Mouse (Mus musculus): ENCODE results near the gene Smyd4. TPM values are rescaled to one million over a fixed set of nuclear protein-coding genes. Genes with fewer than 3 reads are reported as not detected.
A peak's percentile ranks its signal among the peaks of the same experiment; 100 is the strongest.

Gene Smyd4
- polyA plus RNA-seq, 1 experiment from 2014 or later = 3.4 TPM

GRCm38 (mm10) chr11:75400099-75400498 is 51.9 kb downstream of the Smyd4 start:
- no peak overlapping the region for H3K27ac ChIP-seq (replicated peaks)
- peaks cover 14% of the 10 kb centered on the region for H3K4me1 ChIP-seq (replicated peaks)
- H3K9me3 ChIP-seq (replicated peaks) = no peaks in the 10 kb centered on the region
- no peaks in the 10 kb centered on the region; the same call in 1 of the 2 replicates for H3K36me3 ChIP-seq (replicated peaks)
- WGBS (ENCODE audit: insufficient replicate concordance) = 77% methylated on average over 9 of the region's 9 CpGs
- no peak overlapping the region for H3K4me2 ChIP-seq
- ATAC-seq (ENCODE audit: insufficient read depth) = no peak
- H3K27me3 ChIP-seq = no peaks in the 10 kb centered on the region
- H3K9ac ChIP-seq = no peak overlapping the region
- no peak overlapping the region for H3K4me3 ChIP-seq (replicated peaks)

DNA sequence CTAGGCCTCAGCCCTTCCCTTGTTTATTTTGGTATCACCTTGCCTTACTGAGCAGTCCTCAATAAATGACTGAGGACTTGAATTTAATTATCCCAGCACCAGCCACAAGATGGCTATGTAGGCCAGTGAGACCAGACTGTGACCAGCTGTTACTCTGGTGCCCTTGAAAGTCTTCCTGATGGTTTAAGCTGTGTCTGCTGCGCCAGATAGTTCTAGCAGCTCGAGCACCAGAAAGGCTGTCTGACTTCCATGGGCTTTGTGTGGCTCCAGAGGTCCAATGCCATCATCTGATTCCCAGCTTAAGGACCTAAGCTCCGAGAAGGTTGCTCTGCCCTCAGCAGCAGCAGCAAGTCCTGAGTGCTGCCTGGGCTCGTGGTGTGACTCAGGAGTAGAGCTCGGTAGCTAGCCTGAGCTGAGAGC is 54.0 kb downstream of the Smyd4 start:
- no peaks in the 10 kb centered on the region for H3K9me3 ChIP-seq (replicated peaks)
- no peaks in the 10 kb centered on the region; the same call in 1 of the 2 replicates for H3K36me3 ChIP-seq (replicated peaks)
- peak overlapping the region; percentile 33; the same call in 1 of the 2 replicates for H3K27ac ChIP-seq (replicated peaks)
- peaks cover 14% of the 10 kb centered on the region for H3K4me1 ChIP-seq (replicated peaks)
- no peak overlapping the region for H3K4me3 ChIP-seq (replicated peaks)
- WGBS (ENCODE audit: insufficient replicate concordance) = 47% methylated on average over 5 of the region's 5 CpGs
- H3K27me3 ChIP-seq = no peaks in the 10 kb centered on the region
- no peak overlapping the region for H3K9ac ChIP-seq
- ATAC-seq (ENCODE audit: insufficient read depth) = peak; percentile 54; the same call in 1 of the 2 replicates
- no peak overlapping the region for H3K4me2 ChIP-seq

DNA sequence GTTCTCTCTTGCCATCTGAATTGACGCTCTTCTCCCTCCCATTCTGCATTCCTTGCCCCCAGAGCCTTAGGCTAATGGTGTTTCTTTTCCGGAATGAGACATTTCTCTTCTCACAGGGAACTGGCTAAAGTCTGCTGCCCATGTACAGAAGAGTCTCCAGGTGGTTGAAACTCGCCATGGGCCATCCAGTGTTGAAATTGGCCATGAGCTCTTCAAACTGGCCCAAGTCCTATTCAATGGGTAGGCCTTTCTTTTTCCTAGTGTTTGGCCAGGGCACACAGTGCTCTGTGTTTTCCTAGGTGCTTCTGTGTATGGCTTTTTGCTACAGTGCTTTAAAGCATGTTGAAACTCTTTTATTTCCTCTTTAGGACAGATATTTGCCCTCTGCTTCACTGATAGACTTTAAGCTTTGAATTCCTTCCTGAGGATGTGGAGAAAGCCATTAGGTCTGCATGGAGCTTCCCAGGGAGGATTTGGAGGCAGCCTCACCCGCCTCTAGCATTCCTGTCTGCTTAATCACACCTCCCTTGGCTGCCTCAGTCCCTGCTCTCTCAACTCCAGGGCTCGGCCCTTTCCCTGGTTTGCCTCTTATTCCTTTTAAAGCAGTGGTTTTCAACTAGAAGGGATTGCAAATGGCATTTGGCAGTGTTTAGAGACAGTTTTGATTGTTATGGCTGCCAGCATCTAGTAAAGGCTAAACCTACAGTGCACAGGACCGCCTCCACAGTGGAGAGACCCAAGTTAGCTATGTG is 55.2 kb downstream of the Smyd4 start:
- Histone ChIP-seq H3K36me3 (replicated peaks) (no peaks in the 10 kb centered on the region; the same call in 1 of the 2 replicates), H3K9ac (no peak overlapping the region), H3K4me1 (replicated peaks) (peaks cover 14% of the 10 kb centered on the region), H3K27ac (replicated peaks) (no peak overlapping the region), H3K4me3 (replicated peaks) (no peak overlapping the region), H3K4me2 (no peak overlapping the region), H3K27me3 (no peaks in the 10 kb centered on the region), H3K9me3 (replicated peaks) (no peaks in the 10 kb centered on the region)
- WGBS (ENCODE audit: insufficient replicate concordance) = 67% methylated on average over 6 of the region's 6 CpGs
- ATAC-seq (ENCODE audit: insufficient read depth) = no peak

DNA sequence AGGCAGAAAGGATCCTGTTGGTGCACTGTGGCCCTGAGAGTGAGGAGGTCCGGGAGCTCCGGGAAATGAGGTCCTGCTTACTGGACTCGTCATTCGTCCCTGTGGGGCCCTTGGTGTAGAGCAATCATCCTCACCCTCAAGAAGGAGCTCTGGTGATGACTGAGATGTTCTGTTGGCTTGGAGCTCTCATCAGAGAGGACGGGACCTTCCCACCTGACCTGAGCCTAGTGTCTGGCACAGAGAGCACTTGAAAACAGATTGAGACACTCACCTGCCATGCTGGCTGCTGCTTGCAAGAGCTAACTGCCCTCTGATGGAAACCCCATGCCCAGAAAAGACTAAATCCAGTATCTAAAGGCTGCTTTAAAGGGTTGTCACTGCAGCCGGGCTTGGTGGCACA is 56.6 kb downstream of the Smyd4 start:
- no peak for ATAC-seq (ENCODE audit: insufficient read depth)
- H3K9me3 ChIP-seq (replicated peaks) = no peaks in the 10 kb centered on the region
- no peak overlapping the region for H3K27ac ChIP-seq (replicated peaks)
- H3K27me3 ChIP-seq = no peaks in the 10 kb centered on the region
- H3K4me3 ChIP-seq (replicated peaks) = no peak overlapping the region
- H3K4me2 ChIP-seq = no peak overlapping the region
- 76% methylated on average over 6 of the region's 6 CpGs for WGBS (ENCODE audit: insufficient replicate concordance)
- no peaks in the 10 kb centered on the region; the same call in 1 of the 2 replicates for H3K36me3 ChIP-seq (replicated peaks)
- peaks cover 14% of the 10 kb centered on the region for H3K4me1 ChIP-seq (replicated peaks)
- H3K9ac ChIP-seq = no peak overlapping the region

DNA sequence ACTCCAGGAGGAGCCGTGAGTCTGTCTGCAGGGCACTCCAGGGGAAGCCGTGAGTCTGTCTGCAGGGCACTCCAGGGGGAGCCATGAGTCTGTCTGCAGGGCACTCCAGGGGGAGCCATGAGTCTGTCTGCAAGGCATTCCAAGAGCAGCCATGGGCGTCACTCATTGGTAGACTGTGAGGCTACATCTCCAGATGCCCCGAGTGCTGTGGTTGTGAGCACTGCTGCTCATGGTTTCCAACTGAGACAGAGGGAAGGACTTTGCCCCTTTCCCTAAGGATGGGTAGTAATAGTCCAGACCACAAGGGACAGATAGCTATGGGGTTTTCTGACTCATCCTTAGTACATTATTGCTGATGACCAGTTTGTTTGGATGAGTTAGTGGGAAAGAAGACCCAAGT is 57.9 kb downstream of the Smyd4 start:
- Histone ChIP-seq H3K27ac (replicated peaks) (no peak overlapping the region), H3K36me3 (replicated peaks) (0 out of 2 replicates have a peak, but pooled peaks cover 2% of the 10 kb centered on the region), H3K4me3 (replicated peaks) (no peak overlapping the region), H3K27me3 (no peaks in the 10 kb centered on the region), H3K4me1 (replicated peaks) (peaks cover 14% of the 10 kb centered on the region), H3K9me3 (replicated peaks) (no peaks in the 10 kb centered on the region), H3K9ac (no peak overlapping the region), H3K4me2 (no peak overlapping the region)
- no peak for ATAC-seq (ENCODE audit: insufficient read depth)
- WGBS (ENCODE audit: insufficient replicate concordance) = 71% methylated on average over 4 of the region's 4 CpGs

DNA sequence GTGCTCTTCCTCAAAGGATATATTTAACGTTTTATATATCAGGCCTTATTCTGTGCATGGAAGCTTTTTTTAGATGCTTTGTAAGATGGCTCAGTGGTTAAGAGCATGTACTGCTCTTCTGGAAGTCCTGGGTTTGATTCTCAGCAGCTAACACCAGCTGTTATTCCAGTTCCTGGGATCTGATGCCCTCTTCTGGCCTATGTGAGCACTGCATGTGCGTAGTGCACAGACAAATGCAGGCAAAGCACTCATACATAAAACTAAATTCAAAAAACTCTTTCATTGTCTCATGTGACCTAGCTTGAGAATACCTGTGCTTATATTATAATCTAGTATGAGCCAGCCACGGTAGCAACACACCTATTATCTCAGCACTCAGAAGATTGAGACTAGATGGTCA is 58.6 kb downstream of the Smyd4 start:
- 31% methylated on average over 3 of the region's 3 CpGs for WGBS (ENCODE audit: insufficient replicate concordance)
- Histone ChIP-seq H3K9ac (no peak overlapping the region), H3K4me2 (no peak overlapping the region), H3K27me3 (no peaks in the 10 kb centered on the region), H3K9me3 (replicated peaks) (no peaks in the 10 kb centered on the region), H3K27ac (replicated peaks) (no peak overlapping the region), H3K36me3 (replicated peaks) (0 out of 2 replicates have a peak, but pooled peaks cover 4% of the 10 kb centered on the region), H3K4me3 (replicated peaks) (no peak overlapping the region), H3K4me1 (replicated peaks) (peaks cover 14% of the 10 kb centered on the region)
- ATAC-seq (ENCODE audit: insufficient read depth) = no peak

DNA sequence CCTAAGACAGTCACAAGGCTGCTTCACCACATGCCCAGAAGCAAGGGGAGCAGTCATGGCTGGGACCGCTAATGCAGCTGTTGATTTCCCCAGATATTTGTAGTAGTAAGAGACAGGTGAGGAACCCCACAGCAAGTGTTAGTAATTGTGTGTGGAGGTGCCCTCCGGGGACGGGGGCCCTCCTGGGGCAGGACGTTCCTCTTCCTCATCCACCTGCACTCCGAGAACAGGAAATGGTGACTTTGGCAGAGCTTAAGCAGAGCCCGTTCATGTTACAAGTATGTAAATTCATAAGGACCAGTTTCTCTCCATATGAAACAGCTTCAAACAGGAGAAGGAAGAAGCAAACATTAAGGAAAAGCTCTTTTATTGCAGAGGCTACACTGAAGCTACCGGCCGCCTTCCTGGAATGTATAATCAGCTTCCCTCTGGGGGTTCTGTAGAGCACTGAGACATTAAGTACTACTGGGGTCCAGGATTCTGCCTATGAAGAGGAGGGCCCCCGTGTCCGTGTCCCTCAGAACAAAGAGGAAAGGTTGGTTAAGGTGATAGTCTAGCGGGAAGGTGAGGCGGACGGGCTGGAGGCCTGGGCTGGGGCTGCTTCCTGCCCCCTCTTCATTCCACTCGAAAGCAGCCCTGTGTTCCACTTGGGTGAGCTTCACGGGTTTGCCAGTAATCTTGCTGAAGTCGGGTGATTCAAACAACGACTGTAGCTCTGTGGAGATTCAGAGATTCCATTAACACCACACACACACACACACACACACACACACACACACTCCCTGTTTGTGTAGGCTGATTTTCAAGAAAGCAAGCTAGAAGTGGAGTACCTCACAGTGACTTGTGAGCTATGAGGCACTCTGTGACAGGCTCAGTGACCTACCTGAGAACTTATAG is 61.7 kb downstream of the Smyd4 start:
- no peaks in the 10 kb centered on the region for H3K9me3 ChIP-seq (replicated peaks)
- H3K4me2 ChIP-seq = no peak overlapping the region
- WGBS (ENCODE audit: insufficient replicate concordance) = 54% methylated on average over 17 of the region's 17 CpGs

DNA sequence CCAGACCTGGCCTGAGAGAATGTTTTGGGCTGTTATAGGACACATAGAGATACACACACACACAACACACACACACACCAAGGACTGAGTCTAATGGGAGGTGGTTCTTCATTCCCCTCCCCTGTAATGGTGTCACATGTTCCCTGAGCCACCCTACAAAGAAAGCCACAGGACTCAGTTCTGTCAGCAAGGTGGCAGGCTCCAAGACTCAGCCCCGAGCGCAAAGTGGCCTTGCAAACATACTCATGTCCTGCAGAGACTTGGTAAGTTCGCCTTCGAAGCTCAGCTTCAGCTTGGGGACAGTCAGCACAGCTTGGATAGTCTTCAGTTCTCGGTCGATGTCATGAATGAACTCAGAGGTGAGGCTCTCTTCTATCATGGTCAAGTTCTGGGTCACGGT is 62.4 kb downstream of the Smyd4 start:
- Histone ChIP-seq H3K9ac (no peak overlapping the region), H3K36me3 (replicated peaks) (peaks cover 12% of the 10 kb centered on the region; the same call in 1 of the 2 replicates), H3K4me2 (no peak overlapping the region), H3K4me3 (replicated peaks) (no peak overlapping the region), H3K27me3 (no peaks in the 10 kb centered on the region), H3K9me3 (replicated peaks) (no peaks in the 10 kb centered on the region), H3K27ac (replicated peaks) (no peak overlapping the region), H3K4me1 (replicated peaks) (no peaks in the 10 kb centered on the region; the same call in 1 of the 2 replicates)
- no peak for ATAC-seq (ENCODE audit: insufficient read depth)
- 74% methylated on average over 7 of the region's 7 CpGs for WGBS (ENCODE audit: insufficient replicate concordance)

More for the DNA sequence above, 61.7 kb downstream of the Smyd4 start:
- Histone ChIP-seq H3K36me3 (replicated peaks) (peaks cover 12% of the 10 kb centered on the region; the same call in 1 of the 2 replicates), H3K27ac (replicated peaks) (no peak overlapping the region), H3K4me1 (replicated peaks) (no peaks in the 10 kb centered on the region; the same call in 1 of the 2 replicates), H3K9ac (no peak overlapping the region), H3K27me3 (no peaks in the 10 kb centered on the region), H3K4me3 (replicated peaks) (no peak overlapping the region)
- ATAC-seq (ENCODE audit: insufficient read depth) = no peak

DNA sequence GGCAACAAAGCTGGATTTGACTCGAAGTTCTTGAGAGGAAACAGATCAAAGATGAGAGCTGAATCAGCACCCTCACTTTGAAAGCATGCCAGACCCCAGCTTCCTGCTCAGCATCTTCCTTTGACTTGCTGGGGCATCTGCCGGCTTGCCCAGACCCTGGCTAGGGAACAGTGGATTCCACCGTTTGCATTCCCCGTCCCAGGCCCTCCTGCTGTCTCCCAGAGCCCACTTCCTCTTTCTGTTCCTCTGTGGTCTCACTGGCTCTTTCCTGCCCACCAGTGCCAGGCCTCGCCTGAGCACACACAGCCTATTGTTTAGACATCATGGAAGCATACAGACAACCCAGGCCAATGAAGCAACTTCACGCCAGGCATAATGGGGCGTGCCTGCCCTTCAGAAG is 66.9 kb downstream of the Smyd4 start:
- Histone ChIP-seq H3K36me3 (replicated peaks) (peaks cover 12% of the 10 kb centered on the region; the same call in 1 of the 2 replicates), H3K27me3 (no peaks in the 10 kb centered on the region), H3K4me3 (replicated peaks) (no peak overlapping the region), H3K4me1 (replicated peaks) (no peaks in the 10 kb centered on the region; the same call in 1 of the 2 replicates), H3K4me2 (no peak overlapping the region), H3K27ac (replicated peaks) (no peak overlapping the region), H3K9me3 (replicated peaks) (no peaks in the 10 kb centered on the region), H3K9ac (no peak overlapping the region)
- WGBS (ENCODE audit: insufficient replicate concordance) = 16% methylated on average over 7 of the region's 7 CpGs
- ATAC-seq (ENCODE audit: insufficient read depth) = no peak

- peaks cover 3% of the 10 kb centered on the region; the same call in 1 of the 2 replicates for H3K4me1 ChIP-seq (replicated peaks)
- peaks cover 12% of the 10 kb centered on the region; the same call in 1 of the 2 replicates for H3K36me3 ChIP-seq (replicated peaks)
- H3K4me2 ChIP-seq = no peak overlapping the region
- no peak overlapping the region for H3K4me3 ChIP-seq (replicated peaks)
- no peaks in the 10 kb centered on the region; the same call in 1 of the 2 replicates for H3K27me3 ChIP-seq
- H3K9ac ChIP-seq = no peak overlapping the region
- 55% methylated on average over 13 of the region's 13 CpGs for WGBS (ENCODE audit: insufficient replicate concordance)
- H3K27ac ChIP-seq (replicated peaks) = no peak overlapping the region
- H3K9me3 ChIP-seq (replicated peaks) = no peaks in the 10 kb centered on the region
- ATAC-seq (ENCODE audit: insufficient read depth) = no peak
Measured at GRCm38 (mm10) chr11:75415994-75416393, 67.8 kb downstream of the Smyd4 start.

- Histone ChIP-seq H3K9me3 (replicated peaks) (no peaks in the 10 kb centered on the region), H3K27ac (replicated peaks) (no peak overlapping the region), H3K4me2 (no peak overlapping the region), H3K27me3 (peaks cover 13% of the 10 kb centered on the region), H3K4me1 (replicated peaks) (peaks cover 20% of the 10 kb centered on the region; the same call in 1 of the 2 replicates), H3K36me3 (replicated peaks) (no peaks in the 10 kb centered on the region), H3K4me3 (replicated peaks) (no peak overlapping the region), H3K9ac (no peak overlapping the region)
- WGBS (ENCODE audit: insufficient replicate concordance) = 63% methylated on average over 7 of the region's 7 CpGs
- no peak for ATAC-seq (ENCODE audit: insufficient read depth)
Measured at GRCm38 (mm10) chr11:75420037-75420436, 71.8 kb downstream of the Smyd4 start.
